Mouse (Mus musculus): Measurements from ENCODE around the gene Ifnlr1. TPM values are rescaled to one million over a fixed set of nuclear protein-coding genes. Genes with fewer than 3 reads are reported as not detected.
A peak's percentile ranks its signal among the peaks of the same experiment; 100 is the strongest.
"Not testable (repeated sequence)": the region's sequence is repeated elsewhere in the genome, so short reads cannot be mapped to it uniquely, and the experiment has no call there.

Gene Ifnlr1
- polyA plus RNA-seq, 1 experiment from 2014 or later = 2.9 TPM

- no peak overlapping the region for H3K9ac ChIP-seq (ENCODE audit: low read length)
- H3K4me1 ChIP-seq (replicated peaks; ENCODE audit: control insufficient read depth, insufficient read depth, low read length) = no peaks in the 10 kb centered on the region
- H3K9me3 ChIP-seq (ENCODE audit: control insufficient read depth, low read length) = 0 out of 2 replicates have a peak, but pooled peaks cover 3% of the 10 kb centered on the region
- no peak overlapping the region for H3K4me2 ChIP-seq (ENCODE audit: low read length)
- no peak overlapping the region for H3K27ac ChIP-seq (ENCODE audit: low read depth)
- 79% methylated on average over 7 of the region's 7 CpGs for WGBS
- H3K27me3 ChIP-seq (replicated peaks; ENCODE audit: control insufficient read depth, insufficient read depth, low read length) = no peaks in the 10 kb centered on the region
- DNase-seq (ENCODE audit: low spot score) (no peak), ATAC-seq (replicated peaks; ENCODE audit: low FRiP score, low TSS enrichment, low read depth) (no peak)
- no peaks in the 10 kb centered on the region for H3K36me3 ChIP-seq (ENCODE audit: control insufficient read depth, insufficient read depth, low read length)
- H3K4me3 ChIP-seq (ENCODE audit: low read depth, low read length) = no peak overlapping the region
Measured at GRCm38 (mm10) chr4:135698498-135698897, 12.4 kb downstream of the Ifnlr1 start.

GRCm38 (mm10) chr4:135703497-135703896 lies 17.4 kb downstream of the Ifnlr1 start:
- Histone ChIP-seq H3K4me1 (replicated peaks; ENCODE audit: control insufficient read depth, insufficient read depth, low read length) (no peaks in the 10 kb centered on the region), H3K36me3 (ENCODE audit: control insufficient read depth, insufficient read depth, low read length) (no peaks in the 10 kb centered on the region), H3K27me3 (replicated peaks; ENCODE audit: control insufficient read depth, insufficient read depth, low read length) (no peaks in the 10 kb centered on the region), H3K27ac (ENCODE audit: low read depth) (no peak overlapping the region), H3K9ac (ENCODE audit: low read length) (no peak overlapping the region), H3K9me3 (ENCODE audit: control insufficient read depth, low read length) (no peaks in the 10 kb centered on the region), H3K4me2 (ENCODE audit: low read length) (no peak overlapping the region), H3K4me3 (ENCODE audit: low read depth, low read length) (no peak overlapping the region)
- ATAC-seq (replicated peaks; ENCODE audit: low FRiP score, low TSS enrichment, low read depth) (no peak), DNase-seq (ENCODE audit: low spot score) (no peak)
- WGBS = 67% methylated on average over 13 of the region's 13 CpGs

- H3K4me2 ChIP-seq (ENCODE audit: low read length) = no peak overlapping the region
- no peaks in the 10 kb centered on the region for H3K9me3 ChIP-seq (ENCODE audit: control insufficient read depth, low read length)
- H3K27me3 ChIP-seq (replicated peaks; ENCODE audit: control insufficient read depth, insufficient read depth, low read length) = no peaks in the 10 kb centered on the region
- H3K4me1 ChIP-seq (replicated peaks; ENCODE audit: control insufficient read depth, insufficient read depth, low read length) = no peaks in the 10 kb centered on the region
- 73% methylated on average over 6 of the region's 6 CpGs for WGBS
- no peak overlapping the region for H3K9ac ChIP-seq (ENCODE audit: low read length)
- H3K27ac ChIP-seq (ENCODE audit: low read depth) = no peak overlapping the region
- H3K4me3 ChIP-seq (ENCODE audit: low read depth, low read length) = no peak overlapping the region
- ATAC-seq (replicated peaks; ENCODE audit: low FRiP score, low TSS enrichment, low read depth) (no peak), DNase-seq (ENCODE audit: low spot score) (no peak)
- no peaks in the 10 kb centered on the region for H3K36me3 ChIP-seq (ENCODE audit: control insufficient read depth, insufficient read depth, low read length)
Measured at GRCm38 (mm10) chr4:135704016-135704415, 17.9 kb downstream of the Ifnlr1 start.

GRCm38 (mm10) chr4:135706045-135706444 lies 20.0 kb downstream of the Ifnlr1 start:
- no peak overlapping the region for H3K4me2 ChIP-seq (ENCODE audit: low read length)
- no peak overlapping the region for H3K4me3 ChIP-seq (ENCODE audit: low read depth, low read length)
- DNase-seq (ENCODE audit: low spot score) (no peak), ATAC-seq (replicated peaks; ENCODE audit: low FRiP score, low TSS enrichment, low read depth) (no peak)
- no peak overlapping the region for H3K27ac ChIP-seq (ENCODE audit: low read depth)
- 94% methylated on average over 6 of the region's 6 CpGs for WGBS
- H3K36me3 ChIP-seq (ENCODE audit: control insufficient read depth, insufficient read depth, low read length) = no peaks in the 10 kb centered on the region
- no peaks in the 10 kb centered on the region for H3K4me1 ChIP-seq (replicated peaks; ENCODE audit: control insufficient read depth, insufficient read depth, low read length)
- no peaks in the 10 kb centered on the region for H3K27me3 ChIP-seq (replicated peaks; ENCODE audit: control insufficient read depth, insufficient read depth, low read length)
- no peak overlapping the region for H3K9ac ChIP-seq (ENCODE audit: low read length)
- no peaks in the 10 kb centered on the region for H3K9me3 ChIP-seq (ENCODE audit: control insufficient read depth, low read length)

- H3K4me3 ChIP-seq (ENCODE audit: low read depth, low read length) = no peak overlapping the region
- peak; percentile 93 for DNase-seq (ENCODE audit: low spot score)
- H3K4me1 ChIP-seq (replicated peaks; ENCODE audit: control insufficient read depth, insufficient read depth, low read length) = no peaks in the 10 kb centered on the region
- no peaks in the 10 kb centered on the region for H3K27me3 ChIP-seq (replicated peaks; ENCODE audit: control insufficient read depth, insufficient read depth, low read length)
- peak; percentile 62 for ATAC-seq (replicated peaks; ENCODE audit: low FRiP score, low TSS enrichment, low read depth)
- peak overlapping the region; percentile 21; the same call in 1 of the 2 replicates for H3K4me2 ChIP-seq (ENCODE audit: low read length)
- no peak overlapping the region for H3K9ac ChIP-seq (ENCODE audit: low read length)
- WGBS = 11% methylated on average over 8 of the region's 8 CpGs
- no peaks in the 10 kb centered on the region for H3K36me3 ChIP-seq (ENCODE audit: control insufficient read depth, insufficient read depth, low read length)
- H3K9me3 ChIP-seq (ENCODE audit: control insufficient read depth, low read length) = no peaks in the 10 kb centered on the region
- no peak overlapping the region for H3K27ac ChIP-seq (ENCODE audit: low read depth)
Measured at GRCm38 (mm10) chr4:135709072-135709564, 23.0 kb downstream of the Ifnlr1 start.

GRCm38 (mm10) chr4:135709621-135710020 lies 23.5 kb downstream of the Ifnlr1 start:
- Histone ChIP-seq H3K36me3 (ENCODE audit: control insufficient read depth, insufficient read depth, low read length) (no peaks in the 10 kb centered on the region), H3K4me1 (replicated peaks; ENCODE audit: control insufficient read depth, insufficient read depth, low read length) (no peaks in the 10 kb centered on the region), H3K27ac (ENCODE audit: low read depth) (no peak overlapping the region), H3K4me3 (ENCODE audit: low read depth, low read length) (no peak overlapping the region), H3K9ac (ENCODE audit: low read length) (no peak overlapping the region), H3K27me3 (replicated peaks; ENCODE audit: control insufficient read depth, insufficient read depth, low read length) (no peaks in the 10 kb centered on the region), H3K9me3 (ENCODE audit: control insufficient read depth, low read length) (no peaks in the 10 kb centered on the region), H3K4me2 (ENCODE audit: low read length) (no peak overlapping the region)
- ATAC-seq (replicated peaks; ENCODE audit: low FRiP score, low TSS enrichment, low read depth) (no peak), DNase-seq (ENCODE audit: low spot score) (no peak)
- WGBS = 77% methylated on average over 11 of the region's 11 CpGs

- H3K4me2 ChIP-seq (ENCODE audit: low read length) = no peak overlapping the region
- H3K36me3 ChIP-seq (ENCODE audit: control insufficient read depth, insufficient read depth, low read length) = no peaks in the 10 kb centered on the region
- no peak overlapping the region for H3K27ac ChIP-seq (ENCODE audit: low read depth)
- no peaks in the 10 kb centered on the region for H3K9me3 ChIP-seq (ENCODE audit: control insufficient read depth, low read length)
- no peaks in the 10 kb centered on the region for H3K4me1 ChIP-seq (replicated peaks; ENCODE audit: control insufficient read depth, insufficient read depth, low read length)
- DNase-seq (ENCODE audit: low spot score) (no peak), ATAC-seq (replicated peaks; ENCODE audit: low FRiP score, low TSS enrichment, low read depth) (no peak)
- 71% methylated on average over 3 of the region's 3 CpGs for WGBS
- no peak overlapping the region for H3K9ac ChIP-seq (ENCODE audit: low read length)
- H3K27me3 ChIP-seq (replicated peaks; ENCODE audit: control insufficient read depth, insufficient read depth, low read length) = no peaks in the 10 kb centered on the region
- H3K4me3 ChIP-seq (ENCODE audit: low read depth, low read length) = no peak overlapping the region
Measured at GRCm38 (mm10) chr4:135710392-135710791, 24.3 kb downstream of the Ifnlr1 start.

GRCm38 (mm10) chr4:135714776-135715175 lies 28.7 kb downstream of the Ifnlr1 start:
- Histone ChIP-seq H3K36me3 (ENCODE audit: control insufficient read depth, insufficient read depth, low read length) (no peaks in the 10 kb centered on the region), H3K9ac (ENCODE audit: low read length) (no peak overlapping the region), H3K27me3 (replicated peaks; ENCODE audit: control insufficient read depth, insufficient read depth, low read length) (no peaks in the 10 kb centered on the region), H3K9me3 (ENCODE audit: control insufficient read depth, low read length) (no peaks in the 10 kb centered on the region), H3K27ac (ENCODE audit: low read depth) (no peak overlapping the region), H3K4me3 (ENCODE audit: low read depth, low read length) (no peak overlapping the region), H3K4me1 (replicated peaks; ENCODE audit: control insufficient read depth, insufficient read depth, low read length) (no peaks in the 10 kb centered on the region), H3K4me2 (ENCODE audit: low read length) (no peak overlapping the region)
- 80% methylated on average over 8 of the region's 8 CpGs for WGBS
- no peak for ATAC-seq (replicated peaks; ENCODE audit: low FRiP score, low TSS enrichment, low read depth)
- no peak for DNase-seq (ENCODE audit: low spot score)

GRCm38 (mm10) chr4:135716438-135716837 lies 30.4 kb downstream of the Ifnlr1 start:
- H3K36me3 ChIP-seq (ENCODE audit: control insufficient read depth, insufficient read depth, low read length); H3K27ac ChIP-seq (ENCODE audit: low read depth); H3K9ac ChIP-seq (ENCODE audit: low read length); H3K4me3 ChIP-seq (ENCODE audit: low read depth, low read length); H3K4me1 ChIP-seq (replicated peaks; ENCODE audit: control insufficient read depth, insufficient read depth, low read length); H3K9me3 ChIP-seq (ENCODE audit: control insufficient read depth, low read length); DNase-seq (ENCODE audit: low spot score); H3K4me2 ChIP-seq (ENCODE audit: low read length); H3K27me3 ChIP-seq (replicated peaks; ENCODE audit: control insufficient read depth, insufficient read depth, low read length); ATAC-seq (replicated peaks; ENCODE audit: low FRiP score, low TSS enrichment, low read depth): not testable (repeated sequence)
- 90% methylated on average over 11 of the region's 11 CpGs for WGBS
